ENCODE assay signal across 33 mouse cellular contexts in genomic region chr11:26202842-26203241, GRCm38 (mm10). TPM values are rescaled to one million over a fixed set of nuclear protein-coding genes. Genes with fewer than 3 reads are reported as not detected.
"Had no signal": no experiment of that assay in that cellular context is flagged by ENCODE, and none has a peak within 500 bp of the region (broad histone marks: within the 10 kb centered on the region; RNA-seq: fewer than 3 reads in every experiment).

No protein-coding gene starts in this region.

- DNase-seq: cerebellum, adult 2 months; cerebellum, adult 8-10 months; cerebellum, adult 9-10 months; cerebellum, adult 9-11 months; cerebellum, postnatal 10 days; cerebellum, postnatal 14 days; cerebellum, postnatal 25 days; cerebellum, postnatal 36 days; embryo, embryonic 11 days; forebrain, postnatal 0 days; gastrocnemius, adult 2 months; gastrocnemius, postnatal 10 days; gastrocnemius, postnatal 14 days; gastrocnemius, postnatal 25 days; gastrocnemius, postnatal 36 days; heart, adult 18-20 months; heart, adult 2 months had no signal

- H3K9me3 ChIP-seq: embryonic facial prominence, embryonic 10.5 days; embryonic facial prominence, embryonic 12.5 days; embryonic facial prominence, embryonic 13.5 days; embryonic facial prominence, embryonic 15.5 days; forebrain, embryonic 12.5 days; forebrain, embryonic 13.5 days; forebrain, embryonic 15.5 days had no signal

- H3K27me3 ChIP-seq: embryonic facial prominence, embryonic 12.5 days; embryonic facial prominence, embryonic 13.5 days; embryonic facial prominence, embryonic 15.5 days; forebrain, embryonic 12.5 days; forebrain, embryonic 13.5 days; forebrain, embryonic 15.5 days had no signal

- H3K9ac ChIP-seq: embryonic facial prominence, embryonic 12.5 days; embryonic facial prominence, embryonic 13.5 days; embryonic facial prominence, embryonic 15.5 days; forebrain, embryonic 12.5 days; forebrain, embryonic 13.5 days; forebrain, embryonic 15.5 days; forebrain, postnatal 0 days had no signal

- H3K27ac ChIP-seq: embryonic facial prominence, embryonic 10.5 days; embryonic facial prominence, embryonic 12.5 days; embryonic facial prominence, embryonic 13.5 days; embryonic facial prominence, embryonic 15.5 days; forebrain, embryonic 10.5 days; forebrain, embryonic 12.5 days; forebrain, embryonic 13.5 days; forebrain, embryonic 15.5 days; gastrocnemius, adult 2 months; heart, adult 2 months had no signal

- H3K4me1 ChIP-seq: embryonic facial prominence, embryonic 10.5 days; embryonic facial prominence, embryonic 12.5 days; embryonic facial prominence, embryonic 13.5 days; embryonic facial prominence, embryonic 15.5 days; forebrain, embryonic 10.5 days; forebrain, embryonic 12.5 days; forebrain, embryonic 13.5 days; forebrain, embryonic 15.5 days had no signal

- H3K4me3 ChIP-seq: embryonic facial prominence, embryonic 10.5 days; embryonic facial prominence, embryonic 12.5 days; embryonic facial prominence, embryonic 13.5 days; embryonic facial prominence, embryonic 15.5 days; erythroblast, embryonic 14.5 days; forebrain, embryonic 10.5 days; forebrain, embryonic 12.5 days; forebrain, embryonic 13.5 days; forebrain, embryonic 15.5 days; gastrocnemius, adult 2 months; heart, adult 2 months had no signal

- H3K4me2 ChIP-seq: embryonic facial prominence, embryonic 12.5 days; embryonic facial prominence, embryonic 13.5 days; embryonic facial prominence, embryonic 15.5 days; forebrain, embryonic 12.5 days; forebrain, embryonic 13.5 days; forebrain, embryonic 15.5 days had no signal

- H3K36me3 ChIP-seq: embryonic facial prominence, embryonic 10.5 days; embryonic facial prominence, embryonic 12.5 days; embryonic facial prominence, embryonic 13.5 days; embryonic facial prominence, embryonic 15.5 days; forebrain, embryonic 10.5 days; forebrain, embryonic 12.5 days; forebrain, embryonic 15.5 days had no signal

- ATAC-seq: forebrain, embryonic 13.5 days; forebrain, embryonic 14.5 days; forebrain, embryonic 15.5 days; forebrain, embryonic 16.5 days; forebrain, postnatal 0 days had no signal

RNA-seq across cellular contexts. Expression of gene 5730522E02Rik, which starts 7.7 kb away (rescaled TPM):
- total RNA-seq: common myeloid progenitor, adult 5-6 weeks; gastrocnemius, adult 18-20 months; gastrocnemius, adult 2 months; gastrocnemius, adult 8-10 months; gastrocnemius, postnatal 10 days; gastrocnemius, postnatal 14 days; gastrocnemius, postnatal 25 days; gastrocnemius, postnatal 36 days; granulocyte monocyte progenitor cell, adult 5-6 weeks; heart, adult 18-20 months; heart, adult 2 months; heart, adult 8-10 months had no signal
- polyA plus RNA-seq: erythroblast, embryonic 14.5 days; heart, adult 2 months had no signal
